Mouse (Mus musculus): ENCODE measurements at regions not wholly inside any gene's neighbourhood (a gene's known extent, or its start where the extent isn't known, plus 50 kb on each side); places are given as distances from the start of the nearest gene placed in this dataset.

DNA sequence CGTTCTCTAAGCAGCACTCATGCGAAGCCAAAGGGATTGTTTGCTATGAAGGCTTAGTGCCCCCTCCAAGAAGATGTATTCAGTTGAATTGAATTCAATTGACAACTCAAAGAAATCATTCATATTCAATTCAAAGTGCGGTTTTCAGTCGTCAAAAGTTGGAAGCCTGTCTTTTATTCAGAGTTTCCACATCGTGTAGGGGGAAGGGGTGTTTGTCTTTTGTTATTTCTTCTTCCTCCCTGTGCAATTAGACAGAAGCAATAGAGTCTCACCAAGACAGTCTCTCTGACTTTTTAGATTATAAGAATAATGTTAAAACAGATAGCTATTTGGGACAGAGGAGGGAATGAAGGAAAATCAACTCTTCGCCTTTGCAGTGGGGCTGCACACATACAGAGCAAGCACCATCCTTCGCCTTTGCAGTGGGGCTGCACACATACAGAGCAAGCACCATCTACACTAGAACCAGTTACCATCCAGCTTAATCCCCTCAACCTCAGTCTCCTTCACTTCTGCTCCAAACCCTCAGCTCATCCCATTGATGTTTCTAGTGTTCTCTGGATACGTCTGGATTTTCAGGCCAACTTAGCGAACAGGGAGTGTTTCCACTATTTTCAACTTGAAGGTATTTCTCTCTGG lies 246.7 kb downstream of the Fam49a start:
- no peak for DNase-seq (ENCODE audit: low spot score)

DNA sequence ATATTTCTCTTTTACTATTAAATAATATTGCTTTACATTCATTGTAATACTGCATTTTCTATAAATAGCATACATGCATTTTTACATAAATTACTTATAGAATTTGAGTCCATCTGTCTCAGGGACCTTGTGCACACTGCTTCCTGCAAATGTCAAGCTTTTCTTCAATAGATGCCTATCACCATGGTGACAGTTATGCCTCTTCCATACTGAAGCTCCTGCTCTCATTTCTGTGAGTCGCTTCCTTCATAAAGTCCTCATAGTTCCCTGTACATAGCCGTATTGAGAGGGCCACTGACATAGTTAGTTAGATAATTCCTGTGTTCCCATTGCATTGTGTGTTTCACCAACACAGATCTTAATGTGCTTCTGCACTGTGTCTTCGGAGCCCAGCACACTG lies 244.7 kb downstream of the Fam49a start:
- no peak for DNase-seq (ENCODE audit: low spot score)

DNA sequence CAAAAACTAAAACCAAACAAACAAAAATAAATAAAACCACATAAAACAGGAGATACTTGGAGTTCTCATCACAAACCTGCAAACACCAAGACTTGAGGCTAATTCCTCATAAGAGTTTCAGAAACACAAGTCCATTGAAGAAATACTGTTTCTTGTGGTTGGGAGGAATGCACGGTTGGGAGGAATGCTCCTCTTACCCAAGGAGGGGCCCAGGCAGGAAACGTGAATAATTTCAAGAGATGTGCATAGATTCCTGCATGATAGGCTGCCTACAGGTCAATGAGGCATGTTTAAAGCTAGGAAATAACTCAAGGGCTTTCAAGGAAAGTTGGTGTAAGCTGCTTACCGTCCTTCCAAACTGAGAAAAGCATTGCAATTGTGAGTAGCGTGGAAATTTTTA lies 243.7 kb downstream of the Fam49a start:
- DNase-seq (ENCODE audit: low spot score), result no peak

DNA sequence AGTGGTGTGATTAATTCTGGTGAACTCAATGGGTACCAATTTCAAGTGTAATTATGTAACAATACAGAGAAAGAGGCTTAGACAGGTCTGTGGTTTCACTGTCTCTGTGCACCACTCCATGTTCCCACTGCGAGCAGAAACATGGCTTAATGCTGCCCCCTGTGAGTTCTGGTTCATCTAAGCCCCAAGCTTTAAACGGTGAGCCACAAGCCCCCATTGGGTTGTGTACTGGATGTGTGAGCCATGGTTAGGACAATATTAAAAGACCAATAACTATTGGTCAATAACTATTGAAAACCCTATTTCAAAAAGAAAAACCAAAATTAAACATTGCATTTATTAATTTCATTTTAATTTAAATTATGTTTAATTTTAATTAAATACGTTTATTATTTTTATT lies 238.0 kb downstream of the Fam49a start:
- no peak for DNase-seq (ENCODE audit: low spot score)

DNA sequence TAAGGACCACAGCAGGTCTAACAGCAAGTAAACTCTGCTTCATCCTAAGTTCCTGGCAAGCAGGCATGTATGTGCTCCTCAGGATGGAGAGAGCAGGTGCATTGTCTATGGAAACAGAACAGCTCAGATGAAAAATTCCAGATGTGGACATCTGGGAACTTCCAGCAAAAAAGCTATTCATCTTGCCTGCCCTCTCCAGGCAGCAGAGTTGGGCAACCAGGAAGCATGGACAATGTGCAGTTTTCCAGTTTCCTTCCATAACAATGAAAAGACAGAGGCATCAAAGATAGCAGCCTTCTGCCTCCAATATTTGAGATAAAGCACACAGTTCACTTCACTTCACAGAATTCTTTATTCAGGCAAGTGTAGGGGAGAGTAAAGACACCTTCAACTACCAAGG lies 236.7 kb downstream of the Fam49a start:
- no peak for DNase-seq (ENCODE audit: low spot score)

DNA sequence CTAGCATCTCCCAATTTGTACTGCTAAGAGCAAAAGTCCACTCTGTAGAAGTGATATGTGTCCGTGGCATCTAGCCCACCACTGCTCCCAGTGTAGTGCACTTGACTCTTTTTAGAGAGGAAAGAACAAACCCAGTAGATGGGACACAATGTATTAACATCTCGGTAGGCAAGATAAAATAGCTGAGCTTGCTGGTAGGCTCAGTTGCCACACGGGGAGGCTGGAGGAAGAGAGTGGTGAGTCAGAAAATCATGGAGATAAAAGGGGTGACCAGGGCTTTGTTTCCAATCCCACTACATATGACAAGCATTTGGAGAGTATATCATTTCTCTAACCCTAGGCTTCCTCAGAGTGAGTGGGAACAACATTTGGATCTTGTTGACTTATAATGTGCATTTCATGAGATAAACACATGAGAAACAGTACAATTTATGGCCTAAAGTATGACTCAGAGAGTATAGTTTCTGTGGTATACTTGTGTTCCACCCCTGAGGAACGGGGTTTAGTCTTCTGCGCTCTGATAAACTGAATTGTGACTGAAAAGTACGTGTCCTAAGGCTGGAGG lies 235.4 kb downstream of the Fam49a start:
- DNase-seq (ENCODE audit: low spot score), result no peak

DNA sequence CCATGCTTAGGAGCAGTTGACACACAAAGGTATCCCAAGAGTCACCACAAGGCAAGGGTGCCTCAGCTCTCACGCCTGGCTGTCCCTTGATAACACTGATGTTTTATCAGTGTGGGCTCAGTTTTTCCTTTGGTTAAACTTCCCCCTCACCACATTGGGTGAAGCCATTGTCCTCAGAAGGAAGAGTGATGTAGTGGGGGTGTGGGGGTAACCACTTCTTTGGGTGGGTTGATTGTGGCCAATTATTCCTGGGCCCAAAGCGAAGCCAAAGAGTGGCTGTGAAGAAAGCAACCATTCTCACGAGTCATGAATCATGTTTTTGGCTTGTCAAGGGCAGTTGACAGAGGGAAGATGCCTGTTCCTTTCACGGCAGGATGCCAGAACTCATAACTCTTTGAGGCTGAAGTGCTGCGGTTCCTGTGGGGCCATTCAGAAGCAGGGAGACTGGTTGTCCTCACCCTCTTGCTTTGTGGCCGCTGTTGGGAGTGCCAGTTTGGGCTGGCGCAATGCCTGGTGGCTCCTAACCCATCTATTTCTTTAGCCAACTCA lies 234.7 kb downstream of the Fam49a start:
- no peak for DNase-seq (ENCODE audit: low spot score)

DNA sequence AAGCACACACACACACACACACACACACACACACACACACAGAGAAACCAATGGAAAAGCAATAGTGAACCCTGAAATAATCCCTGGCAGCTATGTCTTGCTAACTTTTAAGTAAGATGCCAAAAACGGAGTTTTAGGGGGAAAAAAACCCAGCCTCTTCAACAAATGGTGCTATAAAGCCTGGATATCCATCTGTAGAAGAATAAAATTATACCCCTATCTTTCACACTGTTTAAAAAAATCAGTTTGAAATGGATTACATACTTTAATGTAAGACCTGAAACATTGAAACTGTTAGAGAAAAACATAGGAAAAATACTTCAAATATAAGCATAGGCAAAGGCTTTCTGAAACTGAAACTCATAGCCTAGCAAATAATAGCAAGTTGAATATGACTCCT lies 228.2 kb downstream of the Fam49a start:
- DNase-seq (ENCODE audit: low spot score), result no peak

DNA sequence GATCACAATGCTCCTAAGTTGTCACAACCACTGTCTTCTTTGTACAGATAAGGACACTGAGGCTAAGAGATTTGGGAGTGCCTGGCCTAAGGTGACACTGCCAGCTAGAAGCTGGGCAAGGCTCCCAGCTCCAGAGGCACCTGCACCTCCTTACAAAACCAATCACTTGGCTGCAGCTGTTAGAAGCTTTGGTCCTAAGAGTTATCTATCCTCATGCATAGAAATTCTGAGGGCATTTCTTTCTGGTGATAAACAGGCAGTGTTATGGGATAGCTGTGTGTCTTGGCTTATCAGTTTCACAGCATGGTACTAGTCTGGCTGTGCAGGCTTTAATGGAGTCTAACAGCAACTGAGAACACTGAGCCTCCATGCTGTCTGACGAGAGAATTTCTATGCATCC lies 226.2 kb downstream of the Fam49a start:
- DNase-seq (ENCODE audit: low spot score), result no peak

DNA sequence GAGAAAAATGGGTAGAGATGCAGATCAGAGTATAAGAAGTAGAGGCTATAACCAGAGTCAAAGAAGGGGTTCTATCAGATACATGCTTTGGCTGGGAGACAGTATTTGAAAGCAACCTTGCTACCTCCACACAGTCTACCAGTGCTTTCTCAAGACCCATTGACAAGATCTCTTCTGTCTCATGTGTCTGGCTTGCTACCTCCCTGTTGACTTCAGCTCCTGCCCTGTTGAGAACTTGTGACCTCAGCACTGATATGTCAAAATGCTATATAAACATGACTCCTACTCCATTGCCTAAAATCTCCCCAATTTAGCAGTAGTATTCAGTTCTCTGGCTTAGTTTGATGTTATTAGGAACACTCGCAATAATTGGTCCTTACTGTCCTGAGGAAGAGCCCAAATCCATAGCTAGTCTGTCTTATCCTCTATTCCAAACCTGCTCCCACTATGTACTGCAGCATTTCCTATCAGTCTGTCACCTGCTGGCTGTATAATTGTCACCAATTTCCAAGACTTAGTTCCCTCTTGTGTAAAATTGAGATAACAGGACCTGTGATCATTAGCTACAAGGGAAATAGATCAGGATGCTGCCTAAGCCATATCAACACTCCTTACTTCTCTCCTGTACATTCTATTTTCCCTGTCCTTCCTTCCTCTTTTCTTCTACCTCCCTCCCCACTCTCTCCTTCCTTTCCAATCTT lies 224.9 kb downstream of the Fam49a start:
- no peak for DNase-seq (ENCODE audit: low spot score)

DNA sequence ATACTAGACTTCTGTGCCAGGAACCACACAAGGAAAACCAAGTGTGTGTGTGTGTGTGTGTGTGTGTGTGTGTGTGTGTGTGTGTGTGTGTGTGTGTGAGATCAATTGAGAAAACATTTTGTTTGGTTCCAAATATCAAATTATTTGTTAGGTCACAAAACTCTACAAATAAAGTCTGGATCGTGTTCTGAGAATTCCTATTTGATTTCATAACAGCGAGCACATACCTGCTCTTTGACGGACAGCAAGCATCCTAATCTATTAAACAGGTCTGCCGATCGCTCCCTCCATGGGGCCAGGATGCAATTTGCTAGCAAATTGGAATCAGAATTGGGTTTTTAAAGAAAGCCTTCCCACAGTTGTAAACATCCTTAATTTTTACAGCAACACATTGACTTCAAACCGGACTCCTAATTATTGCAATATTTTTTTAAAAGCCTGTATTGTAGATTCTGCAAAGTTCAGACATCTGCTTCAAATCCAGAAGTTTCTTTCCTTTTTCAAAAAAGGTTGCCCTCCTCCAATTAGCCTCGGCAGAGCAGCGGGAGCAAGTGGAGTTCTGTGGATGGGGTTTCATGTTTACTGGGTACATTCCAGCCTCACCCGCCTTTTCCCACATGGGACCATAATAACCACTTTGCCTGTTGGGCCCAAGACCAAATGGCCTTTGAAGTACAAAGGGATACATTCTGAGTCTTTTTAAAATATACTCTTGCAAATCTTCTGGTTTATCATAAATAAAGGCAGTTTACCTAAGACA lies 223.2 kb downstream of the Fam49a start:
- DNase-seq (ENCODE audit: low spot score), result peak; percentile 30

DNA sequence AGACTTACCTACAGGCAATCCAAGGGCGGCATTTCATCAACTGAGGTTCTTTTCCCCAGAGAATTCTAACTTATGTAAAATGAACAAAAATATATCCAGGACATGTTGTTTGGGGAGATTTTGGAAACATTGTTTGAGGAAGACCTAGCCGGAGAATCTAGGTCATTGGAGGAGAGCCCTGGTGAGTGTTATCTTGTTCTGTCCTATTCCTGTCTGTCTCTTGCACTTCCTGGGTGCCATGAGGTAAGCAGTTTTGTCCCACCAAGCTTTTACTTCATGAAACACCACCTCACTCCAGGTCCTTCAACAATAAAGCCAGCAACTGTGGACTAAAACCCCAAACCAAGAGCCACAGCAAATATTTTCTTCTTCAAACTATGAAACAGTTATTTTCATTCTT lies 218.5 kb downstream of the Fam49a start:
- DNase-seq (ENCODE audit: low spot score), result no peak

DNA sequence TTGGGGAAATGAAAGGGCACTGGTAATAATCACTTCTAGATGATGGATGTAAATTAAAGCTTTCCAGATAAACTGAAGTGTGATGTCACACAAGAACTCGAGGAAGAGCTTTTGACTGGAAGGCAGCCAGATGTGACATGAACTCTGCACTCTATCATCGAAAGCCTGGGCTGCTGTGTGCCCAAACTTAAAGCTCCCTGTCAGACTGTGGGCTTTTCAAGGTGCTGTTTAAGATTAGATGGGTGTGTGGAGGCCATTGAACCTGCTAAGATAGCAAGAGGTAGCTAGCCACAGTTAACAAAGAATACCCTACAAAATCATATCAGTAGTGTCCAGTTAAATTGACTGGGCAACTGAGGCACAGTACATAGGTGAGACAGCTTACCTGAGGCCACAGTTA lies 190.1 kb downstream of the Fam49a start:
- DNase-seq (ENCODE audit: low spot score), result no peak

DNA sequence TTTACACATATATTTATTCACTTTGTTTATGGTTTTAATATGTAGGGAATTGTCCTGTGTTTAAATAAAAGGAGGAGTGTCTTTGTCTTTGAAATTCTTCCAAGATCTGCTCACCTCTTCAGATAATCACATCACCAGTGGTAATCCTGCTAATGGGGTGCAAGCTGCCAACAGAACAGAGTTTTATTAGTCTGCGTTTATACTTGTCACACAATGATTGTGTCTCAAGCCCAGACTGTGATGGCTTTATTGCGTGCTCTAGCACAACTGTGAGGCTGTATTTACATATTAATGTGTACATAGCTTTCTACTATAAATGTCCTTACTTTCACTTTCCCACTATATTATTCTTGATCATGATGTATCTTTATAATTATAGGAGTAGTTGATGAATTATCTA lies 184.8 kb downstream of the Fam49a start:
- DNase-seq (ENCODE audit: low spot score), result no peak

DNA sequence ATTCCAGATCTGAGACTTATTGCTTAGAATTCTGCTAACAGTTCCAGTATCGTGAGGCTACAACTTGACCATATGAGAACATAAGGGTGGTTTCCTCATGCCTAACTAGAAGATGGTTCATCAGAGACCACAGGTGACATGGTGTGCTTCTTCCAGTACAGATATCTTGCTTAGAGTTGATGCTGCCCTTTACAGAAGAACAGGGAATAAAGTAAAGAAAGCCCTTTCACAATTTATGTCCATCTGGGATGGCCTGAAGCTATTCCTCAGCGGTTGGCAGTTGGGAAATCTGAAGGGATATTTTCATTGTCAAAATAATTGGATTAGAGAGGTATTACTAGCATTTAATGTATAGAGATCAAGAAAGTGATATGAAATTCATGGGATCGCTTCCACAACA lies 184.3 kb downstream of the Fam49a start:
- DNase-seq (ENCODE audit: low spot score), result no peak

DNA sequence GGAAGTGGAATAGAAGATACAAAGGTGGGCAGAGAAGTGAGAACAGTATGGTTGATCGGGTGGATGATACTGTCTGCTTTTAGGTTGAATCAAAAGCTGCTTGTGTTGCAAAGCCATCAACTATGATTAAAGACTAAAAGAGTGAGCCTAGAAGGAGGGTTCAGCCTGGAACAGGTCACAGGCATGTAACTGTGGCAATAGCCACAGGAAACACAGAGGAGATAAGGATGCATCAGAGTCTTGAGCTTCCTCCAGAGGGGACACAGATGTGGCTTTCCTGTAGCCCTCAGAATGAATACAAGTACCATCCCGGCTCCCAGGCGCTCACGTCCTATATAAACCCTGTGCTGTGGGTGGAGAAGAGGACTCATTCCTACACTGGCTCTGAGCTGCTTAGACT lies 180.9 kb downstream of the Fam49a start:
- no peak for DNase-seq (ENCODE audit: low spot score)

DNA sequence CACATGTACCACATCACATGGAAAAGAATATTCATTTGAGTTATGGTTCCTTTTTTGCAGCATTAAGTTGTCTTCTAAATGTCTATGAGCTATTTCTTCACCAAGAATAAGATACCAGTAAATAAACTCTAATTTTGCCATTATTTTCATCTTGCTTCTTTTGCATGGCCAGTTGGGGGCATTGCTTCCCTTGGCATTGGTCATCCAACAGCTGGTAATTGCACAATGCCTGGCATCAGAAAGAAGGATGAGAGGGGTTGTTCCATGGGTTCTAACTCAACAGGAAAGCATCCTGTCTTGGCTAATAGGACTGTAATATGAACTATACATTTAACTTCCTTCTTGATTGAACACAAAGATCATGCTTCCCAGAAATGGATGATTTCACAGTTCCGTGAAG lies 174.4 kb downstream of the Fam49a start:
- DNase-seq (ENCODE audit: low spot score), result no peak

DNA sequence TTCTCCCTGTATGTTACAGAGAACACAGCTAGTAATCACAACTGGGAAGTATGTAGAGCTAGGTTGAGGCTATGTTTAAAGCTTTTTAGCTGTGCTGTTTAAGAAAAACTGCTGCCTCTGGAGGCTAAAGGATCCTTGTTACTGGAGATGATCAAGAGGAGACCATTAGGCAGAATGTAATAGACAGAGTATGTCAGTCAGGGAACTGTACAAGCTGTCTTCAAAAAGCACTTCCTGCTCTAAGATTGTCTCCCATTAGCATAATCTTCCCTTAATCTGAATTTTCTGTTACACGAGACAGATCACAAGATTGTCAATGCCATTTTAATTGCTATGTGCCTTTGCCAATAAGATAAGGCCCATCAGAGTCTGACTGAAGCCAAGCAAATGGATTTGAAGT lies 170.7 kb downstream of the Fam49a start:
- no peak for DNase-seq (ENCODE audit: low spot score)
